Mouse (Mus musculus) G1E (cell line): ENCODE results near the gene Nr2f2.

Source experiments
- CTCF ChIP-seq: IDR thresholded peaks from 2 replicates; pipeline ENCODE4 v1.5.1; 2012; ENCODE audit warnings: low read depth, low read length, inconsistent platforms, mixed read lengths
- GATA1 ChIP-seq: IDR thresholded peaks from 2 replicates; pipeline ENCODE4 v1.6.1; 2012; ENCODE audit warnings: borderline replicate concordance, low read length, inconsistent platforms, mixed read lengths
- POLR2AphosphoS5 ChIP-seq: IDR thresholded peaks from 2 replicates; pipeline ENCODE4 v1.6.1; 2012; ENCODE audit warnings: low read depth, low read length, inconsistent platforms; ENCODE audit not compliant: insufficient replicate concordance
- TAL1 ChIP-seq: conservative IDR thresholded peaks from 2 replicates; pipeline ENCODE4 v1.6.1; 2012; ENCODE audit warnings: low read depth, low read length, inconsistent platforms, mixed read lengths

DNA sequence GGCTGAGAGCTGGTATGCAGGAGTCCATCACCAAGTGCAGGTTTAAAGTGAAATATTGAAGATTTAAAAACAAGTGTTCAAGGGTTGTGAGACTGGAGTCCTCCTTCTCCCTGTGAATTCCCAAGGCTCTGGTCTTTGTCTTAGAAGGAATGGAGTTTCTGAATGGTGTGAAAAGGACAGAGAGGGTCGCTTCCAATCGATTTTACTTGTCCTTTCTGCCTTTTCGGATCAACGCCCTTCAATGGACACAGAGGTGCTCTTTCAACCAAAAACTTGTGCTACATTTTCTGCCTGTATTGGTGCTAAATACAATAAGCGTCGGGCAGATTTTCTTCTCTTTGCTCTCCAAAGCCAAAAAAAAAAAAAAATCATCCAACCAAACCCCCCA is 1.7 kb upstream of the Nr2f2 start:
- TF ChIP-seq CTCF (no peak), POLR2AphosphoS5 (no peak), GATA1 (no peak), TAL1 (no peak)
